Mouse (Mus musculus) liver, embryonic 14.5 days (tissue): Measurements from ENCODE around the gene Id3.

Experiments
- CTCF ChIP-seq: IDR thresholded peaks from 2 replicates; pipeline ENCODE4 v1.5.1; 2016; ENCODE audit warnings: antibody characterized with exemption, low read depth, control low read depth
- EP300 ChIP-seq: IDR thresholded peaks from 2 replicates; pipeline ENCODE4 v1.6.1; 2016; ENCODE audit warnings: antibody characterized with exemption, low read depth

- TF ChIP-seq CTCF (no peak), EP300 (no peak)
Measured at GRCm38 (mm10) chr4:136133801-136134200, 9.5 kb upstream of the Id3 start.
